Mouse (Mus musculus) olfactory bulb, adult 2 months (tissue): Measurements from ENCODE around the gene Sdc4.

Experiments used
- CTCF ChIP-seq: fragments of 200-500 bp; IDR thresholded peaks from 2 replicates; pipeline ENCODE4 v1.5.1; 2012; ENCODE audit warnings: low read depth, mild to moderate bottlenecking, low read length, moderate library complexity; ENCODE audit not compliant: insufficient read depth
- POLR2A ChIP-seq: fragments of 200-500 bp; IDR thresholded peaks from 2 replicates; pipeline ENCODE4 v1.6.1; 2012; ENCODE audit warnings: mild to moderate bottlenecking, low read depth, low read length, moderate library complexity; ENCODE audit not compliant: insufficient read depth

- TF ChIP-seq POLR2A = no peak
- no peak for TF ChIP-seq CTCF
Observed at GRCm38 (mm10) chr2:164441731-164442130, 2.0 kb downstream of the Sdc4 start.
